Mouse (Mus musculus) limb, embryonic 14.5 days (tissue): Measurements from ENCODE around the gene Ackr2. TPM values are rescaled to one million over a fixed set of nuclear protein-coding genes. Genes with fewer than 3 reads are reported as not detected.

Source experiments
- ATAC-seq: fragments of 200-750 bp; cut with Nextera tagmentation; 2 replicates; pipeline ENCODE4 v1.8.0; 2017; ENCODE audit warnings: low read depth, moderate number of reproducible peaks, moderate TSS enrichment; ENCODE audit not compliant: low FRiP score
- DNase-seq: peaks from one replicate; pipeline ENCODE4 v3.0.0-alpha.2; 2015; ENCODE audit warnings: low spot score
- H3K27ac ChIP-seq: fragments of 300-500 bp; sonication (generic); replicated peaks from 2 replicates; pipeline ENCODE4 v1.5.1; 2014; ENCODE audit warnings: low read depth, mild to moderate bottlenecking, low read length, moderate library complexity, mixed read lengths
- H3K27me3 ChIP-seq: fragments of 300-500 bp; sonication (generic); 2 replicates; pipeline ENCODE4 v1.6.1; 2014; ENCODE audit warnings: low read length, mixed read lengths; ENCODE audit not compliant: control insufficient read depth, insufficient read depth
- H3K36me3 ChIP-seq: fragments of 300-500 bp; sonication (generic); 2 replicates; pipeline ENCODE4 v1.6.1; 2014; ENCODE audit warnings: mild to moderate bottlenecking, low read length, moderate library complexity, mixed read lengths; ENCODE audit not compliant: control insufficient read depth, insufficient read depth
- H3K4me1 ChIP-seq: fragments of 300-500 bp; sonication (generic); 2 replicates; pipeline ENCODE4 v1.6.1; 2014; ENCODE audit warnings: antibody characterized with exemption, low read length, mixed read lengths; ENCODE audit not compliant: control insufficient read depth, insufficient read depth
- H3K4me2 ChIP-seq: fragments of 300-500 bp; sonication (generic); replicated peaks from 2 replicates; pipeline ENCODE4 v1.6.1; 2014; ENCODE audit warnings: low read depth, mild to moderate bottlenecking, low read length, moderate library complexity; ENCODE audit not compliant: severe bottlenecking
- H3K4me3 ChIP-seq: fragments of 300-500 bp; sonication (generic); replicated peaks from 2 replicates; pipeline ENCODE4 v1.5.1; 2014; ENCODE audit warnings: low read length
- H3K9ac ChIP-seq: fragments of 300-500 bp; sonication (generic); 2 replicates; pipeline ENCODE4 v1.6.1; 2014; ENCODE audit warnings: mild to moderate bottlenecking, low read depth, low read length, moderate library complexity; ENCODE audit not compliant: severe bottlenecking
- H3K9me3 ChIP-seq: fragments of 300-500 bp; sonication (generic); 2 replicates; pipeline ENCODE4 v1.6.1; 2016; ENCODE audit warnings: low read length; ENCODE audit not compliant: control insufficient read depth
- POLR2A ChIP-seq: fragments of 200-500 bp; IDR thresholded peaks from 2 replicates; pipeline ENCODE4 v1.8.0; 2012; ENCODE audit warnings: inconsistent platforms, mild to moderate bottlenecking, moderate library complexity, borderline replicate concordance; ENCODE audit not compliant: insufficient read depth, insufficient read length; ENCODE audit errors: extremely low read depth
- WGBS: fragments of 180-500 bp; shearing (Covaris S2); extraction: QIAGEN DNeasy Blood & Tissue Kit; methylation state at CpG from one replicate; pipeline ENCODE4 v1.1.7; 2014; 5-methylcytosine and 5-hydroxymethylcytosine counted together
- polyA plus RNA-seq, 2 experiments: library from polyadenylated mRNA; depleted of rRNA in 1 of 2; stranded (reverse) in 1 of 2; unstranded in 1 of 2; fragments of >200 nt; fragmentation: Nextera tagmentation in 1 of 2; extraction: Ambion mirVana in 1 of 2; gene quantifications; 2 replicates each; pipeline versions ENCODE4 v1.2.1 to v1.2.3; 2012 to 2014

The Ackr2 gene
- polyA plus RNA-seq, 2 experiments = 0.25 to 0.26 TPM

- no peaks in the 10 kb centered on the region for H3K36me3 ChIP-seq
- no peak overlapping the region for H3K4me3 ChIP-seq
- no peak overlapping the region for H3K27ac ChIP-seq
- no peak overlapping the region for H3K4me2 ChIP-seq
- ATAC-seq = no peak
- H3K9ac ChIP-seq = no peak overlapping the region
- H3K9me3 ChIP-seq = no peaks in the 10 kb centered on the region
- no peaks in the 10 kb centered on the region for H3K4me1 ChIP-seq
- no peak for DNase-seq
- WGBS = 72% methylated on average over 5 of the region's 6 CpGs
- no peaks in the 10 kb centered on the region for H3K27me3 ChIP-seq
- TF ChIP-seq POLR2A = no peak
Measured at GRCm38 (mm10) chr9:121909635-121910034, 11.5 kb downstream of the Ackr2 start.

DNA sequence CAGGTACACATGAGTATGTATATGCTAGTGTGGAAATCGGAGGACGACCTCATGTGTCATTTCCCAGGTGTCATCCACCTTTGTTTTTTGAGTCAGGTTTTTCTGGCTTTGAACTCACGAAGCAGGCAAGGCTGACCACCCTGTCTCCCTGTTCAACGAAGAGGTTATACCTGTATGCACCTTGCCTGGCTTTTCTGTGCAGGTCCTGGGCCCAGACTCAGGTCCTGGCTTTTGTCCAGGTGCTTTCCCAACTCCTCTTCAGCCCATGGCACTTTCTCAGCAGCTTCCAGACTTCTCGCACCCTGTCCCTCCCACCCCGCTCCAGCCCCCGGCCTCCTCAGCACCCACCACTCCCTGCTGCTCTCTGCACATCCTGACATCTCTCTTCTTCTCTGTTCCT lies 13.0 kb downstream of the Ackr2 start:
- 86% methylated on average over 7 of the region's 7 CpGs for WGBS
- DNase-seq (no peak), ATAC-seq (no peak)
- no peaks in the 10 kb centered on the region for H3K4me1 ChIP-seq
- no peak overlapping the region for H3K4me3 ChIP-seq
- no peak overlapping the region for H3K4me2 ChIP-seq
- no peak overlapping the region for H3K9ac ChIP-seq
- no peak overlapping the region for H3K27ac ChIP-seq
- H3K36me3 ChIP-seq = no peaks in the 10 kb centered on the region
- H3K27me3 ChIP-seq = no peaks in the 10 kb centered on the region
- no peak for TF ChIP-seq POLR2A
- no peaks in the 10 kb centered on the region for H3K9me3 ChIP-seq

DNA sequence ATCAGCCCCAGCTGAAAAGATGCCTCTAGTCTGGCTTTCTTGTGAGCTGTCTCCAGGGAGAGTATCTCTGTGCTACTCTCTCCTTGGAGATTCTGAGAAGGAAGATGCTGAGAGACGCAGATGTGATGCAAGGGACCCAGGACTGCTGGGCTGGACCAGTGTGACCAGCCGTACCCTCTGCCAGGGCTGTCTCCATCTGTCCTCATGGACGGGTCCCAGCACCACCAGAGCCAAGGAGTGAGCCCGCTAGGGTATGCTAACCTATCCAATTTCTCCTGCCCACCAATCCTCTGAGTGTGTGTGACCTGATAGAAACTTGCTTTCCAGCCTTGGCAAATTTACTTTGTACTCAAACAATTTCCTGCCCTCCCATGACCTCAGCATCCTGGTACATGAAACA lies 14.6 kb downstream of the Ackr2 start:
- no peak for DNase-seq
- Histone ChIP-seq H3K27ac (no peak overlapping the region), H3K4me3 (no peak overlapping the region), H3K9ac (no peak overlapping the region), H3K9me3 (no peaks in the 10 kb centered on the region), H3K4me2 (no peak overlapping the region), H3K27me3 (no peaks in the 10 kb centered on the region), H3K36me3 (no peaks in the 10 kb centered on the region), H3K4me1 (no peaks in the 10 kb centered on the region)
- TF ChIP-seq POLR2A = no peak
- no peak for ATAC-seq
- 84% methylated on average over 4 of the region's 4 CpGs for WGBS

GRCm38 (mm10) chr9:121914226-121914757 lies 16.1 kb downstream of the Ackr2 start:
- H3K9ac ChIP-seq = no peak overlapping the region
- no peaks in the 10 kb centered on the region for H3K9me3 ChIP-seq
- no peaks in the 10 kb centered on the region for H3K36me3 ChIP-seq
- no peak overlapping the region for H3K4me3 ChIP-seq
- no peaks in the 10 kb centered on the region for H3K4me1 ChIP-seq
- 78% methylated on average over 8 of the region's 8 CpGs for WGBS
- DNase-seq (no peak), ATAC-seq (no peak)
- H3K27me3 ChIP-seq = no peaks in the 10 kb centered on the region
- H3K27ac ChIP-seq = no peak overlapping the region
- TF ChIP-seq POLR2A = no peak
- H3K4me2 ChIP-seq = no peak overlapping the region

- H3K9me3 ChIP-seq = no peaks in the 10 kb centered on the region
- no peak overlapping the region for H3K9ac ChIP-seq
- H3K4me2 ChIP-seq = no peak overlapping the region
- H3K27ac ChIP-seq = no peak overlapping the region
- H3K36me3 ChIP-seq = no peaks in the 10 kb centered on the region
- H3K27me3 ChIP-seq = no peaks in the 10 kb centered on the region
- ATAC-seq = no peak
- no peak for DNase-seq
- no peaks in the 10 kb centered on the region for H3K4me1 ChIP-seq
- no peak overlapping the region for H3K4me3 ChIP-seq
- no peak for TF ChIP-seq POLR2A
- WGBS = 95% methylated on average over 10 of the region's 10 CpGs
Measured at GRCm38 (mm10) chr9:121915056-121915455, 16.9 kb downstream of the Ackr2 start.

GRCm38 (mm10) chr9:121916102-121916501 lies 17.9 kb downstream of the Ackr2 start, which contains the start of gene Cyp8b1:
Gene Cyp8b1 (minus strand): TSS chr9:121916305.
- no peaks in the 10 kb centered on the region for H3K36me3 ChIP-seq
- H3K27ac ChIP-seq = no peak within 1 kb of the TSS
- DNase-seq (no peak), ATAC-seq (no peak)
- H3K4me3 ChIP-seq = no peak within 1 kb of the TSS
- H3K4me2 ChIP-seq = no peak within 1 kb of the TSS
- no peaks in the 10 kb centered on the region for H3K4me1 ChIP-seq
- TF ChIP-seq POLR2A = no peak
- WGBS = 72% methylated on average over 8 of the region's 8 CpGs
- H3K9ac ChIP-seq = no peak within 1 kb of the TSS
- no peaks in the 10 kb centered on the region for H3K9me3 ChIP-seq
- no peaks in the 10 kb centered on the region for H3K27me3 ChIP-seq
